Mouse (Mus musculus) embryo, embryonic 11.5 days (tissue): ENCODE measurements around the gene Rel.
A peak's percentile ranks its signal among the peaks of the same experiment; 100 is the strongest.
"Not testable (repeated sequence)": the region's sequence is repeated elsewhere in the genome, so short reads cannot be mapped to it uniquely, and the experiment has no call there.

Experiments used
- DNase-seq: peaks from one replicate; pipeline ENCODE4 v3.0.0-alpha.2; 2012; ENCODE audit warnings: low read depth, low spot score

Rel gene

GRCm38 (mm10) chr11:23770760-23771506 is at the start of gene Rel:
Gene Rel, minus strand, starts transcription at chr11:23770970.
- DNase-seq = peak; percentile 71

- no peak for DNase-seq
Measured at GRCm38 (mm10) chr11:23818745-23819144, 48.0 kb upstream of the Rel start.

- no peak for DNase-seq
Measured at GRCm38 (mm10) chr11:23810741-23811140, 40.0 kb upstream of the Rel start.

GRCm38 (mm10) chr11:23805716-23806115 is 34.9 kb upstream of the Rel start:
- DNase-seq = no peak

- DNase-seq = no peak
Measured at GRCm38 (mm10) chr11:23803136-23803535, 32.4 kb upstream of the Rel start.

GRCm38 (mm10) chr11:23802256-23802655 is 31.5 kb upstream of the Rel start:
- DNase-seq = no peak

- no peak for DNase-seq
Measured at GRCm38 (mm10) chr11:23801851-23802250, 31.1 kb upstream of the Rel start.

- not testable (repeated sequence) for DNase-seq
Measured at GRCm38 (mm10) chr11:23783677-23784076, 12.9 kb upstream of the Rel start.

- DNase-seq = no peak
Measured at GRCm38 (mm10) chr11:23783085-23783484, 12.3 kb upstream of the Rel start.

GRCm38 (mm10) chr11:23782038-23782437 is 11.3 kb upstream of the Rel start:
- DNase-seq = no peak

- no peak for DNase-seq
Measured at GRCm38 (mm10) chr11:23778787-23779201, 8.0 kb upstream of the Rel start.

- no peak for DNase-seq
Measured at GRCm38 (mm10) chr11:23772471-23772870, 1.7 kb upstream of the Rel start.

- DNase-seq = peak; percentile 3
Measured at GRCm38 (mm10) chr11:23771507-23772097, 832 bp upstream of the Rel start.

- DNase-seq = no peak
Measured at GRCm38 (mm10) chr11:23770510-23770759, 335 bp downstream of the Rel start.

GRCm38 (mm10) chr11:23769686-23770509 is 872 bp downstream of the Rel start:
- DNase-seq = peak; percentile 2

- no peak for DNase-seq
Measured at GRCm38 (mm10) chr11:23769033-23769432, 1.7 kb downstream of the Rel start.

GRCm38 (mm10) chr11:23767928-23768327 is 2.8 kb downstream of the Rel start:
- DNase-seq = no peak

GRCm38 (mm10) chr11:23767369-23767768 is 3.4 kb downstream of the Rel start:
- not testable (repeated sequence) for DNase-seq

- DNase-seq = no peak
Measured at GRCm38 (mm10) chr11:23762635-23763034, 8.1 kb downstream of the Rel start.

GRCm38 (mm10) chr11:23758218-23758617 is 12.6 kb downstream of the Rel start:
- DNase-seq = no peak

GRCm38 (mm10) chr11:23754329-23754728 is 16.4 kb downstream of the Rel start:
- DNase-seq = no peak

- DNase-seq = no peak
Measured at GRCm38 (mm10) chr11:23753136-23753710, 17.5 kb downstream of the Rel start.
